Comparison of ENCODE assay signal across 21 mouse cellular contexts in the genomic region with DNA sequence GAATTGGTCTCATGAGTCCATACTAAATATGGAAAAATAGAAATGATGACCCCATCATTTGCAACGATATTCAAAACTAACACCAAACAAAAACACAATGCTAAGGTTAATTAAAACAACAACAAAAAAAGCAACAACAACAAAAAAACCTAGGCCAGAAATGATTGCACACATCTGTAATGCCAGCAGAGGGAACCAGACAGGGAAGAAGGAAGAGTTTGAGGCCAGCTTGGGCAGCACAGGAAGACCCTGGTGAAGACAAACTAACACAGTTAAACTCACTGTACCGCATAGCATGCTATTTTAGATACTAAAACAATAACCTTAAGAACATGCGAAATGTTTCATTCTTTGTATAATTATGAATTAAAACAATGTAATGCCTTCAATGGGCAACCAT.
DNase-seq lines count a peak whose midpoint lies in the region; ATAC-seq and TF ChIP-seq lines count a peak whose summit lies in the region.
"Had no signal": no experiment of that assay in that cellular context is flagged by ENCODE, and none has a peak within 500 bp of the region (broad histone marks: within the 10 kb centered on the region; RNA-seq: fewer than 3 reads in every experiment).

No protein-coding gene starts in this region.

- no peak overlapping the region for H3K9ac ChIP-seq in hindbrain, postnatal 0 days (replicated peaks; ENCODE audit: low read length)
- no peak overlapping the region for H3K9ac ChIP-seq in hindbrain, embryonic 16.5 days (ENCODE audit: low read depth, low read length)
- H3K9ac ChIP-seq in liver, postnatal 0 days (replicated peaks), result no peak overlapping the region
- H3K9ac ChIP-seq in CH12.LX (ENCODE audit: insufficient read depth, low read depth), result no peak overlapping the region
- H3K9ac ChIP-seq: embryonic facial prominence, embryonic 12.5 days; hindbrain, embryonic 12.5 days; liver, embryonic 13.5 days; neural tube, embryonic 12.5 days had no signal

- in situ Hi-C loops in CH12.LX (cut with MboI; ENCODE audit: low pct_ligation_motif_present, low pct_unique_long_range_greater_than_20kb, low sequenced_read_pairs), result no loop called here

- H3K27me3 ChIP-seq in hindbrain, postnatal 0 days (ENCODE audit: insufficient read depth, low read length), result no peaks in the 10 kb centered on the region
- no peaks in the 10 kb centered on the region for H3K27me3 ChIP-seq in hindbrain, embryonic 16.5 days (replicated peaks; ENCODE audit: control insufficient read depth, insufficient read depth, low read length)
- no peaks in the 10 kb centered on the region for H3K27me3 ChIP-seq in liver, postnatal 0 days (ENCODE audit: insufficient read depth, low read length)
- H3K27me3 ChIP-seq in CH12.LX (replicated peaks), result no peaks in the 10 kb centered on the region
- H3K27me3 ChIP-seq: embryonic facial prominence, embryonic 12.5 days; hindbrain, embryonic 12.5 days; liver, embryonic 13.5 days; neural tube, embryonic 12.5 days had no signal

- H3K9me3 ChIP-seq in hindbrain, postnatal 0 days (ENCODE audit: low read length), result no peaks in the 10 kb centered on the region
- H3K9me3 ChIP-seq in hindbrain, embryonic 16.5 days (ENCODE audit: control insufficient read depth, low read length), result no peaks in the 10 kb centered on the region
- no peaks in the 10 kb centered on the region for H3K9me3 ChIP-seq in liver, postnatal 0 days (ENCODE audit: low read length)
- H3K9me3 ChIP-seq in CH12.LX (replicated peaks; ENCODE audit: low read length), result no peaks in the 10 kb centered on the region
- H3K9me3 ChIP-seq: embryonic facial prominence, embryonic 12.5 days; hindbrain, embryonic 12.5 days; limb, embryonic 10.5 days; liver, embryonic 13.5 days; midbrain, embryonic 10.5 days; neural tube, embryonic 12.5 days had no signal

- TF ChIP-seq EP300 in liver, postnatal 0 days (IDR thresholded peaks at IDR 0.05; ENCODE audit: low read depth), result no peak
- no peak for TF ChIP-seq EP300 in CH12.LX (IDR thresholded peaks at IDR 0.05; ENCODE audit: low read length)

- H3K4me1 ChIP-seq in hindbrain, postnatal 0 days (ENCODE audit: insufficient read depth, low read length), result no peaks in the 10 kb centered on the region
- no peaks in the 10 kb centered on the region for H3K4me1 ChIP-seq in hindbrain, embryonic 16.5 days (ENCODE audit: control insufficient read depth, insufficient read depth, low read depth, low read length)
- no peaks in the 10 kb centered on the region for H3K4me1 ChIP-seq in liver, postnatal 0 days (ENCODE audit: insufficient read depth)
- peaks cover 0 to 8% of the 10 kb centered on the region in 2 experiments; a peak in 2 of 4 replicates for H3K4me1 ChIP-seq in CH12.LX (ENCODE audit: control insufficient read depth in 1 of 2, insufficient read depth in 2 of 2)
- H3K4me1 ChIP-seq: embryonic facial prominence, embryonic 12.5 days; hindbrain, embryonic 12.5 days; limb, embryonic 10.5 days; liver, embryonic 13.5 days; midbrain, embryonic 10.5 days; neural tube, embryonic 12.5 days had no signal

- TF ChIP-seq CTCF in hindbrain, postnatal 0 days (IDR thresholded peaks at IDR 0.05; ENCODE audit: low read depth), result peak; percentile 28; the same call in 1 of the 2 replicates
- TF ChIP-seq CTCF in liver, postnatal 0 days (IDR thresholded peaks at IDR 0.05; ENCODE audit: low read depth), result peak; percentile 26; the same call in 1 of the 2 replicates
- TF ChIP-seq CTCF in CH12.LX (conservative IDR thresholded peaks at IDR 0.05 in 1 of 2, IDR thresholded peaks at IDR 0.05 in 1 of 2; ENCODE audit: low read depth in 2 of 2, low read length in 2 of 2), result peak in 1 of 2 experiments; percentile 36; a peak in 2 of 4 replicates
- TF ChIP-seq CTCF in brain, embryonic 14.5 days (IDR thresholded peaks at IDR 0.05; ENCODE audit: borderline replicate concordance, extremely low read depth, insufficient read depth, insufficient read length), result peak; percentile 13; the same call in 1 of the 2 replicates

- no peak for DNase-seq in hindbrain, postnatal 0 days (ENCODE audit: low spot score)
- DNase-seq in liver, postnatal 0 days, result no peak
- DNase-seq in liver (no peak), CH12.LX (ENCODE audit: extremely low read depth) (no peak)
- no peak for DNase-seq in brain, embryonic 14.5 days (ENCODE audit: low read depth)
- no peak for DNase-seq in spleen, postnatal 4 days (ENCODE audit: low spot score in 2 of 2)
- DNase-seq in adrenal gland, postnatal 14 days, result no peak
- DNase-seq: cerebellum, adult 9-11 months; gastrocnemius, postnatal 36 days; heart, postnatal 14 days; liver, embryonic 13.5 days; right cerebral cortex, postnatal 4 days had no signal

- no peak overlapping the region for H3K27ac ChIP-seq in hindbrain, postnatal 0 days
- no peak overlapping the region for H3K27ac ChIP-seq in hindbrain, embryonic 16.5 days (ENCODE audit: low read depth, low read length)
- no peak overlapping the region for H3K27ac ChIP-seq in liver, postnatal 0 days (ENCODE audit: low read depth)
- no peak overlapping the region for H3K27ac ChIP-seq in CH12.LX (ENCODE audit: insufficient read depth, low read depth)
- H3K27ac ChIP-seq: embryonic facial prominence, embryonic 12.5 days; hindbrain, embryonic 12.5 days; limb, embryonic 10.5 days; liver, embryonic 13.5 days; midbrain, embryonic 10.5 days; neural tube, embryonic 12.5 days had no signal

- dilution Hi-C loops in CH12.LX (cut with MboI; ENCODE audit: extremely low pct_ligation_motif_present, extremely low pct_unique_long_range_greater_than_20kb, low sequenced_read_pairs), result no loop called here

- no peak for ATAC-seq in hindbrain, postnatal 0 days
- ATAC-seq in hindbrain, embryonic 16.5 days, result no peak
- no peak for ATAC-seq in liver, postnatal 0 days
- ATAC-seq: forebrain, embryonic 14.5 days had no signal

- H3K4me3 ChIP-seq in hindbrain, postnatal 0 days (ENCODE audit: low read length), result no peak overlapping the region
- no peak overlapping the region for H3K4me3 ChIP-seq in hindbrain, embryonic 16.5 days (ENCODE audit: low read length)
- H3K4me3 ChIP-seq in liver, postnatal 0 days (ENCODE audit: low read depth, low read length), result no peak overlapping the region
- H3K4me3 ChIP-seq in CH12.LX (replicated peaks in 1 of 3; ENCODE audit: low read depth in 2 of 3, low read length in 2 of 3, poor library complexity in 1 of 3), result no peak overlapping the region
- H3K4me3 ChIP-seq: embryonic facial prominence, embryonic 12.5 days; erythroblast, embryonic 14.5 days; hindbrain, embryonic 12.5 days; limb, embryonic 10.5 days; liver, embryonic 13.5 days; midbrain, embryonic 10.5 days; neural tube, embryonic 12.5 days had no signal

- no peak overlapping the region for H3K4me2 ChIP-seq in hindbrain, postnatal 0 days (ENCODE audit: low read depth, low read length)
- no peak overlapping the region for H3K4me2 ChIP-seq in hindbrain, embryonic 16.5 days (ENCODE audit: low read length)
- no peak overlapping the region for H3K4me2 ChIP-seq in liver, postnatal 0 days (ENCODE audit: low read depth, low read length)
- no peak overlapping the region for H3K4me2 ChIP-seq in CH12.LX (ENCODE audit: insufficient read depth, low read depth, poor library complexity, severe bottlenecking)
- H3K4me2 ChIP-seq: embryonic facial prominence, embryonic 12.5 days; heart, embryonic 11.5 days; hindbrain, embryonic 12.5 days; liver, embryonic 13.5 days; neural tube, embryonic 12.5 days had no signal

- no peaks in the 10 kb centered on the region for H3K79me2 ChIP-seq in CH12.LX (replicated peaks; ENCODE audit: control insufficient read depth, extremely low read depth, insufficient read depth, poor library complexity, severe bottlenecking)

- H3K36me3 ChIP-seq in hindbrain, postnatal 0 days (ENCODE audit: insufficient read depth, low read length), result no peaks in the 10 kb centered on the region
- H3K36me3 ChIP-seq in hindbrain, embryonic 16.5 days (ENCODE audit: control insufficient read depth, insufficient read depth, low read length), result no peaks in the 10 kb centered on the region
- H3K36me3 ChIP-seq in liver, postnatal 0 days (replicated peaks; ENCODE audit: insufficient read depth, low read length), result no peaks in the 10 kb centered on the region
- no peaks in the 10 kb centered on the region for H3K36me3 ChIP-seq in CH12.LX (replicated peaks in 1 of 2; ENCODE audit: control insufficient read depth in 1 of 2, insufficient read depth in 1 of 2, low read length in 1 of 2)
- H3K36me3 ChIP-seq: embryonic facial prominence, embryonic 12.5 days; hindbrain, embryonic 12.5 days; limb, embryonic 10.5 days; liver, embryonic 13.5 days; midbrain, embryonic 10.5 days; neural tube, embryonic 12.5 days had no signal

- TF ChIP-seq RAD21 in CH12.LX (IDR thresholded peaks at IDR 0.05; ENCODE audit: low read depth, low read length), result peak; percentile 17

- TF ChIP-seq POLR2A in CH12.LX (IDR thresholded peaks at IDR 0.05; ENCODE audit: low read depth, low read length), result no peak
- no peak for TF ChIP-seq POLR2A in brain, embryonic 14.5 days (IDR thresholded peaks at IDR 0.05; ENCODE audit: borderline replicate concordance, extremely low read depth, insufficient read depth, insufficient read length, poor library complexity, severe bottlenecking)

- 82% methylated on average over 3 of the region's 3 CpGs for WGBS in hindbrain, postnatal 0 days
- 89% methylated on average over 3 of the region's 3 CpGs for WGBS in hindbrain, embryonic 16.5 days
- WGBS in liver, postnatal 0 days (ENCODE audit: insufficient replicate concordance), result 79% methylated on average over 3 of the region's 3 CpGs

TF ChIP-seq in CH12.LX, 34 proteins besides CTCF, POLR2A, EP300 and RAD21:
- peak; percentile 28 for TF ChIP-seq SMC3 (IDR thresholded peaks at IDR 0.05; ENCODE audit: low read depth, low read length)
- TF ChIP-seq ELF1 (IDR thresholded peaks at IDR 0.05; ENCODE audit: low read depth, low read length), result no peak
